Mouse (Mus musculus) layer of hippocampus, adult 9-11 months (tissue): ENCODE results near the gene Trim66.

Experiments
- DNase-seq: peaks from one replicate; pipeline ENCODE4 v3.0.0; 2022

Gene Trim66

DNA sequence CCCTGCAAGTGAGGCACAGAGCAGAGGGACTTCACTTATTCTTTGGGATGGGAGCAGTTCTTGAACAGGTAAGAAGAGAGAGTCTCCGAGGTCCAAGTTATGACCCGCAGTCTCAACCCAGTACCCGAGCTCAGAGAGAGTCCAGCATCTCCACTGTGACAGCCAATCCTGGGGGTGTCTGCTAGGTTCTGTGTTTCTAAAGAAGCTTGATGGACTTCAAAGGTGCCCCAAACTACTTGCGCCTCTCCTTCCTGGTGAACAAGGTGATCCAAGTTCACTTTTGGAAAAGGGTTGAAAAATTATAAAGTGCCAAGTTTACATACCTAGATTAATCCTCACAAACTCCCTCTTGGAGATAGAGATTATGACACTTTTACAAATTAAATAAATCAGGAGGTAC lies at the start of gene Trim66:
Gene Trim66, minus strand, starts transcription at position 101 of the 400 bp plus-strand sequence.
- DNase-seq: no peak

GRCm38 (mm10) chr7:109546726-109547125 lies 38.8 kb upstream of the Trim66 start:
- DNase-seq: no peak

GRCm38 (mm10) chr7:109546186-109546585 lies 38.3 kb upstream of the Trim66 start:
- DNase-seq: no peak

DNA sequence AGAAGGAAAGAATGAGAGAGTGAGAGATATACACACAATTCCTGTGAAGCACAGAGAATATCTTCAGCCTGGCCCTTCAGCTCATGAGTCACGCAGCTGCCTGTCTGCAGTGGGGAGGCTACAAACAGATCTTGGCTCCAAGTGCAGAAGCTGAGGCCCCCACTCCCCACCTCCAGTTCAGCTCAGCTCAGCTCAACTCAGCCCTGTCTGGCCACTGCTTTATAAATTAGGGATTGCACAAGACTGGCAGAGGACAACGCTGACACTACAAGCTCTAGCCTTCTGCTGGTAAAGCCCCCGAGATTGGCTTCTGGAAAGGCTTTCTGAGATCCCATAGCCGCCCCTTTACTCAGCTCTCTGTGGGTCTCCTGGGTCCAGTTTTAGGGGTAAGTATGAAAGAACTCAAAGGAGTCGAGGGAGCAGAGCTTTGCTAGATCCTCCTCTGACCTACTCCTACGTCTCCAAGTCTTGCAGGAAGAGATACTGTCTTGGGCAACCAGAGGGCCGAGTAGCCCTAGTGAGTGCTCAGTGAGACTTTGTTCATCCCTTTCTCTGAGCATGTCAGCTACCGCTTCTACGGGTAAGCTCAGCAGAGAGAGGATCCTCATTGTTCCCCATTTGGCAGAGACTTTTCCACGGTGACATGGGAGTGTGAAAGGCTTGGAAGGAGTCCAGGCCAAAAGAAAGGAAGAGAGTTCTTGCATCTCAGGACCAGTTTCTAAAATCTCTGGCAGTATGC lies 37.5 kb upstream of the Trim66 start:
- no peak for DNase-seq

DNA sequence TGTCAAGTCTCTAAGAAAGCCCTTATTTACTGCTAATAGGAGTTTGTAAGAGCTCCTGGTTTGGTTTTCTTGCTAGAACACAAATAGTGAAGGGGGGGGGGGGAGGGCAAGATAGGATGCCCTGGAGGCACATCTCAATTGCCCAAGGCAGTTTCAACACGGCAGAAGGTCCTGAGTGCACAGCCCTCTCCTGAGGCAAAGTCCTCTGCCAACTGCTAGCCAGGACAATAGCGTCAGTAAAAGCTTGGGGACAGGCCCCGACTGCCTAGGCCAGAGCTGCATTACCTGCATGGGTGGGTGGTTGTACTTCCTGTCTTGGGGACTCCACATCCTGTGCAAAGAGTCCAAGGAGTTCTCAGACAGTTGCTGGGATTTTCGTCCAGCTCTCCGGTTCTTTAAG lies 36.9 kb upstream of the Trim66 start:
- no peak for DNase-seq

DNA sequence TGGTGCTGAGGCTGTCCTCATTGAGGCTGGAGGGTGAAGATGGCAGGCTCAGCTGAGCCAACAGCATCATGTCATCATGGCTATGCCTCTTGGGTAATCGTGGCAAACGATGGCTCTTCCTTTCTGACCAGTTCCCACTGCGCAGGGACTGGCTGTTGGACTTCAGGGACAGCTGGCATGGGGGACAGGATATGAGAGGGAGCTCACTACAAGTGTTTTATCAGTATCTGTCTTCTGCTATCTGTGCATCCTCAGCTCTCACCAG lies 34.4 kb upstream of the Trim66 start:
- DNase-seq: no peak

GRCm38 (mm10) chr7:109541609-109542363 lies 33.9 kb upstream of the Trim66 start:
- DNase-seq: no peak

DNA sequence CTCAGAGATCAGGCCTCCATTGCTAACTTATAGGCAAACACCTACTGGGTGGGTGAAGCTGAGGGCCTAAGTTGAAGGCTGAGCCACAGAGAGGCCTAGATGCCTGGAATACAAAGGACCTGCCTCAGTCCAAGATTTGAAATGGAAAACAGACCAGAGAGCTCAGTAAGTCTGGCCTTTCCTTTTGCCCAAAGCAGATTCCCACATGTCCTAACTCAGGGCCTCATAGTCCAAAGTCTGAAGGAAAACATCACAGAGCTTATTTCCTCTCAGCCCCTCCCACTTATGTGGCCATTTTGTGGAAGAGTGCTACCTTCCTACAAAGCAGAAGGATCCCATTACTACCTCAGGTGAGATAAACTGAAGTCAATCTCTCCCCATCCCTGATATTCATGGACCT lies 33.0 kb upstream of the Trim66 start:
- no peak for DNase-seq

DNA sequence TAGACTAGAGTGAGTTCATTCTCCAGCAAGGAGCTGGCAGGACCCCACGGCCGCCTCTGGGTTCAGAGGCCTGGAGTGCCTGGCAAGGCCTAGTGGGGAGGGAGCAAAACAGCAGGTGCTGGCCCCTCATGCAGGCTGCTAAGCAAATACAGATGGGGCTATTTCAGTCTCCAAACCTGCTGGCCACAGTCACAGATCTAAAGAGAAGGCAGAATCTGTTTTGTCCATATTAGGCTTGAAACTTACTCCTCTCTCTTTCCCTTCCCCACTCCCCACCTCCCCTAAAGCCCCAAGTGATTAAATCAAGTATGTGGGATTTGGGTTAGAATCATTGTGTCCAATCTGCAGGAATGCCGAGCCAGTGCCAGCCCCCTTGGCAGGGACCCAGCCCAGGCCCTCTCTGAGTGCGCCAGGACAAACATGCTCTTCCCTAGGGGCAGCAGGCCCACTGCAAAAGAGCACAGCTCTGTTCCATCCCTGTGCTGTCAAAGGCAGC lies 28.6 kb upstream of the Trim66 start:
- DNase-seq: peak; percentile 38

DNA sequence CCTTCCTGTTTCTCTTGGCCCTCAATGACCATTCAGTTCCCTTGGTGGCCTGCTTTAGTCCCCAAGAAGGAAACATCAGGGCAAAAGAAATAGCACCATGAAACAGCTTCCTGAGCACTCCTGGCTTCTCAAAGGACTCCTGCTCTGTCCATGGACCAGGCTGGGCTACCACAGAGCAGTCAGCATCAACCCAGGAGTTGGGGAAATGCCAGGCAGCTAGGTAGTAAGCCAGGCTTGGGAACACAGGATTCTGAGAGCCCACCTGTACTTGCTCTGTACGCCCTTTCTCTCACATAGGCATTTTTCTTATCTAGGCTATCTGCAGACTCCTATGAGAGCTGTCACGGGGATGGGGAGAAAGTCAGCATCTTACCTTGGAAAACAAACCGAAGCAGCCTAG lies 27.0 kb upstream of the Trim66 start:
- DNase-seq: no peak

DNA sequence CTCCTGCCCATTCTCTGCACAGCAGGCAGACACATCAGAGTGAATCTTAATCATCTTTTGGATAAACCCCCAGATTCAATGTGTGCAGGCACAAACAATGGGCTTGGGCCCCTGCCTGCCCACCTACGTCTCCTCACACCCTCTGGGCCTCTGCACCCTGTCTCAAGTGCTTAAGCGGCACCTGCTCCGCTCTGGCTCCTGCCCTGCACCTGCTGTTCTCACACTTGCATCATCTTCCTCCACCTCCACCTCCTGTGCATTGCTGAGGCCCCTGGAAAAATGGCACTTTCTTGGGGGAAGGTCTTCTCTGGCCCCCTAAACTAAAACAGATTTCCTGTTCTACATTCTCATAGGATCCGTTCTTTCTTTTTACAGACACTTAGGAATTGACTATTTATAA lies 26.0 kb upstream of the Trim66 start:
- DNase-seq: no peak

- no peak for DNase-seq
Measured at GRCm38 (mm10) chr7:109533129-109533528, 25.2 kb upstream of the Trim66 start.

GRCm38 (mm10) chr7:109532691-109533090 lies 24.8 kb upstream of the Trim66 start:
- no peak for DNase-seq

GRCm38 (mm10) chr7:109531501-109531900 lies 23.6 kb upstream of the Trim66 start:
- no peak for DNase-seq

- DNase-seq: no peak
Measured at GRCm38 (mm10) chr7:109529741-109530140, 21.8 kb upstream of the Trim66 start.

GRCm38 (mm10) chr7:109528356-109528755 lies 20.4 kb upstream of the Trim66 start:
- no peak for DNase-seq

GRCm38 (mm10) chr7:109527536-109527935 lies 19.6 kb upstream of the Trim66 start:
- DNase-seq: no peak

DNA sequence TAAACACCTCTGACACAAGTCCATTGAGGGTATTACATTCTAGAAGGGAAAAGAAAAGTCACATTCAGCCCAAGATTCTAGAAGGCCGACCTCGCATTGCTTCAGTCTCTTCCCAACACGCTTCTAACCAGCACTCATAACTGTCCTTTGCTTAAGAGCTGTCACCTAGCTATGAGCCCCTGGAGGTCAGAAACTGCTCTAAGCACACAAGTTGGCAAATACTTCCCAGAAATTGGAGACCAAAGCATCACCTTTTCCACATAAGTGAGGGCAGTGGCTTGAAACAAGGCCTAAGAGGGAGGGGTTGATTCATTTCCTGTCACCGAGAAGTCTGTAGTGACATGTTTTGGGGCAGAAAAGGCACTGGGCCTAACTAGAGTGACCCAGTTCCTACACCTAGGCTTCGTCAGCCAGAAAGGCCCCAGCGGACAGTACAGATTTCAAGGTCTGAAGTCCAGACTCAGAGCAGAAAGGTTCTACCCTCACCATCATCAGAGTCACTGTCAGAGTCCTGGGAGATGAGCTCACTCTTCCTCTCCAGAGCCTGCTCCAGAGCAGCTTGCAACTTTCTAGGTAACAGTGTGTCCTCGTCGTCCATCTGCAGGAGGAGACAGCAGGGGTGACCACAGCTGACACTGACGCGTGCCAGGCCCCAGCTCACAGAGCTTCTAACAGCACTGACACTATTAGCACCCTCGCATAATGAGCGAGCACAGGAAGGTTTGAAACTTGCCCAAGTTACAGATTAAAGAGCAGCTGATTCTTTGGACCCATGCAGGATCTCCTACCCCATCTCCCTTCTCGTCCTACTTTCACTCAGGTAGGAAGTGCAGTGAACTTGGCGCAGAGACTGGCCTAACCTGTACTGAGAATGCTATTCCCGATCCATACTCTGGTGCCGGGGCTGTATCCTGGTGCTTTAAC lies 18.1 kb upstream of the Trim66 start:
- DNase-seq: no peak

DNA sequence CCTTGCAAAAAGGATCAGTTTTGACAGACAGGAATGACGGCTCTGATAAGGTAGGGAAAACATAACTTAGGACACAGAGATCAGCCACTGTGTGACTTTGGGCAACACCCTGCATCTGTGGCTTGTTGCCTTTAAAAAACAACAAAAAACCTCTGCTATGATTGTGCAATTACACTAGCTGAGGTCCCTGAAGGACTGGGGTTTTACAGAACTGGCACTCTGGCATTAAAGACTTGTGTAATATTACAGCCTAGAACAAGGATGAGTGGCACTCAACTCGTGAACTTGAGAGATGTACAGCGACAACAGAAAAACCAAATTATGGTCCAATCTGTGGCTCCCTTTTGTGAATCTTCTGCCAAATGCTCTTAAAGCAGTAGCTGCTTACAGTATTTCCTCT lies 16.8 kb upstream of the Trim66 start:
- no peak for DNase-seq

GRCm38 (mm10) chr7:109524442-109524744 lies 16.5 kb upstream of the Trim66 start:
- DNase-seq: no peak

GRCm38 (mm10) chr7:109523741-109524441 lies 16.0 kb upstream of the Trim66 start:
- DNase-seq: no peak

DNA sequence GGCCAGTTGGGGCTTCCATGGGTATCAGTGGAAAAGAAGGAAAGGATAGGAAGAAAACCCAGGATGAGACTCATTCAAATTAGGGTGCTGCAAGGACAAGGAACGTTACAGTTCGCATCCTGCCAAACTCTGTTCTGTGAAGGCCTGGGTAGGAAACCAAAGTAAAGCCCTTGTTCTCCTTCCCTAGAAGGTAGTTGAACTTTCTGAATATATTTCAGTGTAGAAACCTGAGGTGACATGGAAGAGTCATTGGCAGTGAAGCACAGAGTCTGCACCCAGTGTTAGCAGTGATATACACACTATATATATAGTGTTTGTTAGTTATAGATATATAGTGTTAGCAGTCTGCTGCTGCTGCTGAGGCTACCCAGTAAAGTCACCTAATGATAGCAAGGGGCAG lies 15.4 kb upstream of the Trim66 start:
- DNase-seq: no peak

- no peak for DNase-seq
Measured at GRCm38 (mm10) chr7:109522084-109522483, 14.2 kb upstream of the Trim66 start.
